Mouse (Mus musculus) ES-E14 (cell line): ENCODE measurements at regions not wholly inside any gene's neighbourhood (a gene's known extent, or its start where the extent isn't known, plus 50 kb on each side); places are given as distances from the start of the nearest gene placed in this dataset.

Experiments
- CHD2 ChIP-seq: IDR thresholded peaks from 2 replicates; pipeline ENCODE4 v1.6.1; 2014; ENCODE audit warnings: mild to moderate bottlenecking, low read depth, low read length, inconsistent platforms
- MAFK ChIP-seq: IDR thresholded peaks from 2 replicates; pipeline ENCODE4 v1.6.1; 2014; ENCODE audit warnings: mild to moderate bottlenecking, low read depth, low read length, inconsistent platforms; ENCODE audit not compliant: insufficient read depth

DNA sequence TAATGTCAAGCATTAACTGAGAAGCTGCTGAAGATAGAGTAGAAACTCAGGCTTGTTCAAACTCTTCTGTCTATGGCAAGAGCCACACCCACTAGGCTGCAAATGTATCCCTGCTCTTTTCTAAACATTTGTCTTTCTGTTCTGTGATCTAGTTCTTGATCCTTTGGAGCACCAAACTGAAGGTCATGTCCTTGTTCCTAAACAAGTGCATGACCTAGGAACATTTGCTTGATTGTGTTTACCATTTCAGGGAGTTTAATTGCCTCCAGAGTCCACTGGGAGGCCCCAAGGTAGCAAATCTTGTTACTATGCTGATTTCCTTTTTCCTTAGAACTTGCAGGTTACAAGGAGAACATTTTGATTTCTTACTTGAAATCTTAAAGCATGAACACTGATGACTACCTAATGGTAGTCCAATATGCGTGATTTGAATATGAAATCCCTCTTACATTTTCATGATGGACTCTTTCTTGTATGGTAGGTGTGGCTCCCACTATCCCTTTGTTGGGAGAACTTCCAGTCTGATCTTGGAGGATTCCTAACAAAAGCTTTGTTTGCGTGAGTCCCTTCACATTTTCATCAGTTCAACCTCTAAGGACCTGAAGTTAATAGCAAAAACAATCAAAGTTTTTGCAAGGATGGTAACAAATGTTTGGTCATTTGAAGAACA, 652.9 kb upstream of the 4930452B06Rik start:
- TF ChIP-seq MAFK (no peak), CHD2 (0 out of 2 replicates have a peak, but pooled peaks have one; percentile 39)
